Mouse (Mus musculus) hindbrain, embryonic 15.5 days (tissue): ENCODE measurements around the gene Myo16. TPM values are rescaled to one million over a fixed set of nuclear protein-coding genes. Genes with fewer than 3 reads are reported as not detected.
A peak's percentile ranks its signal among the peaks of the same experiment; 100 is the strongest.

Experiments
- ATAC-seq: fragments of 200-750 bp; cut with Nextera tagmentation; 2 replicates; pipeline ENCODE4 v1.8.0; 2017; ENCODE audit warnings: low read depth, moderate number of reproducible peaks, moderate TSS enrichment; ENCODE audit not compliant: low FRiP score
- H3K27ac ChIP-seq: fragments of 300-500 bp; sonication (generic); replicated peaks from 2 replicates; pipeline ENCODE4 v1.5.1; 2015; ENCODE audit warnings: mild to moderate bottlenecking, inconsistent platforms
- H3K27me3 ChIP-seq: fragments of 300-500 bp; sonication (generic); 2 replicates; pipeline ENCODE4 v1.6.1; 2015; ENCODE audit warnings: control low read depth, inconsistent platforms
- H3K36me3 ChIP-seq: fragments of 300-500 bp; sonication (generic); 2 replicates; pipeline ENCODE4 v1.6.1; 2015; ENCODE audit warnings: control low read depth, inconsistent platforms
- H3K4me1 ChIP-seq: fragments of 300-500 bp; sonication (generic); replicated peaks from 2 replicates; pipeline ENCODE4 v1.6.1; 2015; ENCODE audit warnings: control low read depth, inconsistent platforms
- H3K4me2 ChIP-seq: fragments of 300-500 bp; sonication (generic); 2 replicates; pipeline ENCODE4 v1.6.1; 2015; ENCODE audit warnings: moderate library complexity, mild to moderate bottlenecking, inconsistent platforms
- H3K4me3 ChIP-seq: fragments of 300-500 bp; sonication (generic); 2 replicates; pipeline ENCODE4 v1.5.1; 2015; ENCODE audit warnings: mild to moderate bottlenecking, inconsistent platforms
- H3K9ac ChIP-seq: fragments of 300-500 bp; sonication (generic); 2 replicates; pipeline ENCODE4 v1.6.1; 2015; ENCODE audit warnings: inconsistent platforms
- H3K9me3 ChIP-seq: fragments of 300-500 bp; sonication (generic); 2 replicates; pipeline ENCODE4 v1.6.1; 2016; ENCODE audit warnings: control low read depth, inconsistent platforms
- WGBS: fragments of 180-500 bp; shearing (Covaris S2); methylation state at CpG from one replicate; pipeline ENCODE4 v1.1.7; 2015; 5-methylcytosine and 5-hydroxymethylcytosine counted together
- polyA plus RNA-seq: library from polyadenylated mRNA; unstranded; fragments of >200 nt; fragmentation: Nextera tagmentation; extraction: Ambion mirVana; gene quantifications from 2 replicates; pipeline ENCODE4 v1.2.1, GENCODE M21; 2015

Gene Myo16
- polyA plus RNA-seq, 1 experiment from 2014 or later, result 5.5 TPM

DNA sequence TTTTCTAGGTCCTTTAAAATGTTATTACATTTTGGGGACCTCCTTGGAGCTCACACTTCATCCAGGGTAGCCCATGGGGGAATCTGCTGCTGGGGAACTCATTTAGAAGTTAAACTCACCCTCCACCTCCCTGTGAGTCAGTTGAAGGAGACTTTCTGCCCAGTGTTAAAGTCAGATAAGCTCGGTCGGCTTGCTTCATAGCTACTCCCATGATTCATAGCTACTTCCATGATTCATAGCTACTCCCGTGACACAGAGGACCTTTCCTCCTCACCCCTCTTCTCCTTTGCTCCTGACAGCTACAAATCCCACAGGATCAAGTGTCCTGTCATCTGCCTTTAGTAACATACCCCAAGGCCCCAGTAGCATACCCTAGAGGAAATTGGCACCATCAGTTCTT, 89.6 kb downstream of the Myo16 start:
- H3K36me3 ChIP-seq, result no peaks in the 10 kb centered on the region
- H3K4me2 ChIP-seq, result no peak overlapping the region
- ATAC-seq, result no peak
- H3K27ac ChIP-seq, result no peak overlapping the region
- no peak overlapping the region for H3K4me3 ChIP-seq
- WGBS, result 86% methylated on average over 3 of the region's 3 CpGs
- no peaks in the 10 kb centered on the region for H3K9me3 ChIP-seq
- H3K4me1 ChIP-seq, result no peaks in the 10 kb centered on the region
- no peak overlapping the region for H3K9ac ChIP-seq
- no peaks in the 10 kb centered on the region for H3K27me3 ChIP-seq

DNA sequence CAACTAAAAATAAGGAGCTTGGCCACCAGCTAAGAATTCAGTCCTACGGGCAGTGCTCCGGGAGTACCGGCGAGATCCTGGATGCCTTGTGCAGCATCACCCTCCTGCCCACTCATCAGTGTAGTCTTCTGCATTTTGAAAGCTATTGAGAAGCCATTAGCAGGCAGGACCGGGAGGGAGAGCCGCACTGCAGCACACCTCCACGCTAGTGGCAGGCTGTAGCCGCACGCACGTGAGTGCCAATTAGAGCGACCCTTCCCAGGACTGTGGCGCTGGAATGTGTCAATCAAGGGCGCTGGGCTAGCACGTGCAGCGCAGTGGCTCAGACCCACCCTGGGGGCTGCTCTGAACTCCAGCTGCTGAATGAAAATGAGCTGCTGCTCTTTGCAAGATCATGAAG, 95.4 kb downstream of the Myo16 start:
- peak; percentile 82 for ATAC-seq
- WGBS, result 1% methylated on average over 15 of the region's 15 CpGs
- H3K27me3 ChIP-seq, result no peaks in the 10 kb centered on the region
- H3K4me2 ChIP-seq, result peak overlapping the region; percentile 56
- peak overlapping the region; percentile 35 for H3K4me3 ChIP-seq
- peak overlapping the region; percentile 21; the same call in 1 of the 2 replicates for H3K9ac ChIP-seq
- 0 out of 2 replicates have a peak overlapping the region, but pooled peaks have one; percentile 1 for H3K27ac ChIP-seq
- H3K9me3 ChIP-seq, result no peaks in the 10 kb centered on the region
- no peaks in the 10 kb centered on the region for H3K36me3 ChIP-seq
- H3K4me1 ChIP-seq, result peaks cover 9% of the 10 kb centered on the region

DNA sequence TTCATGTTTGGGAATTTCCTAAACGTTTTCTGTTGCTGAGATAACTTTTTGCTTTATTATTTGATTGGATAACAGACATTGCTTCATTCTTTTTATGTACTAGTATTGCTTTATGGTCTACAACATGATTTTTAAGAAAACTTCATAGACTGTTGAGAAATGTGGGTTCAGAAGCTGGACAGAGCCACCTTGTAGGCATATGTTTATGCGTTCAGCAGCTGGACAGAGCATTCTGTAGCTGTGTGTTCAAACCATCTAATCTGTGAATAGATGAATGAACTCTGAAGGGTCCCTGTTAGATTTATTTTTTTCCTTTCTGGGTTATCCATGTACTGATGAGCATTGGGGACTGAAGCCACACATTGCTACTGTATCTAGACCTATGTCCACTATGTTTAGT, 102.0 kb downstream of the Myo16 start:
- no peak for ATAC-seq
- no peaks in the 10 kb centered on the region for H3K4me1 ChIP-seq
- no peak overlapping the region for H3K4me2 ChIP-seq
- 82% methylated on average over 2 of the region's 2 CpGs for WGBS
- no peaks in the 10 kb centered on the region for H3K9me3 ChIP-seq
- H3K27me3 ChIP-seq, result no peaks in the 10 kb centered on the region
- H3K36me3 ChIP-seq, result no peaks in the 10 kb centered on the region
- H3K27ac ChIP-seq, result no peak overlapping the region
- no peak overlapping the region for H3K4me3 ChIP-seq
- H3K9ac ChIP-seq, result no peak overlapping the region

DNA sequence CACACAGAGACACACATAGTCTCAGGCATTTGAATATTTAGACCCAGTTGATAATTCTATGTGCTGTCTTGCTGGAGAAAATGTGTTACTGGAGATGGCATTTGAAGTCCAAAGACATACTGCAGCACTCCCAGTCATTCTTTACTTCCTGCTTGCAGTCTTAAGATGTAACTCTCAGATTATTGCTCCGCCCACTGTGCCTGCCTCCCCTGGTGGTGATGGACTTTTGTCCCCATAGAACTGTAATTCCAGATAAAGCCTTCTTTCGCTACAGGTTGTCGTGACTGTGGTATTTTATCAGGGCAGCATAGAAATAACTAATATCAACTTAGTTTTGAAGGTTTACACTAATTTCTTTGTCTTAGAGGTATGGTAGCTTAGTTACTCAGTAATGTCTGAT, 102.9 kb downstream of the Myo16 start:
- Histone ChIP-seq H3K4me3 (no peak overlapping the region), H3K27me3 (no peaks in the 10 kb centered on the region), H3K27ac (no peak overlapping the region), H3K9me3 (no peaks in the 10 kb centered on the region), H3K4me2 (no peak overlapping the region), H3K4me1 (no peaks in the 10 kb centered on the region), H3K36me3 (no peaks in the 10 kb centered on the region), H3K9ac (no peak overlapping the region)
- ATAC-seq, result no peak
- WGBS, result 87% methylated on average over 3 of the region's 3 CpGs

DNA sequence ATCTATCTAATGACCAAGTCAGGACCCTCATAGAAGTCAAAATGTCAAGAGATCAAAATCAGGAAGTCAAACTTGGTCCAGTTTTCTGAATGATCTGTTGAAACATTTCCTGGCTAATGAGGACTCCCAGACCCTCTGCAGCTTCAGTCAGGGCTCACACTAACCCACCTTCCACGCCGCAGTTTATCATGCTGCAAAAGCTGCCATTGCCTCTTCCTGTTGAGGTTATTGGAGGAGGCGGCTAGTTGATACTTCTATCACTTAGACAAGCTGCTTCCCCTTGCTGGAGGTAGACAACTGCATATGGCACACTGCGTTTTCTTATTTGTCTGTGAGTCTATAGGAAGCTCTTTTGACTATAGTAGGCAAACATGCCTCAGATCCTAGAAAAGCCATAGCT, 116.4 kb downstream of the Myo16 start:
- Histone ChIP-seq H3K4me2 (no peak overlapping the region), H3K4me3 (no peak overlapping the region), H3K27ac (no peak overlapping the region), H3K27me3 (no peaks in the 10 kb centered on the region), H3K9me3 (no peaks in the 10 kb centered on the region), H3K36me3 (no peaks in the 10 kb centered on the region), H3K4me1 (no peaks in the 10 kb centered on the region), H3K9ac (no peak overlapping the region)
- no peak for ATAC-seq
- 89% methylated on average over 4 of the region's 4 CpGs for WGBS

DNA sequence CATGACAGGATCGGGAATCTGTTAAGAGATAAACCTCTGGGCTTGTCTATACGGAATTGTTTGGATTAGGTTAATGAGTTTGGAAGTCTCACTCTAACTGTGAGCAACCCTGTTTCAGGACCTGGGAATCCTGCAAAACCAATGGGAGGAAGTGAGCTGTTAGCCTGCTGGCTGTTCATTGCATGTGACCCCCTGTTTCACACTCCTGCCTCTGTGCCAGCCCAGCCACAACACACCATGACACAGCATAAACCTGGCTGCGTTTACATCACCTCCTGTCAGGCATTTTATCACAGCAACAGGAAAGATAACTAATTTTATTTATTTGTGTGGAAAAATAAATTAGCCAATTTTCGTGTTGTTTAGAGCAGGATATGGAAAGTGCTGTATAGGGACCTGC, 138.9 kb downstream of the Myo16 start:
- Histone ChIP-seq H3K4me2 (no peak overlapping the region), H3K9ac (no peak overlapping the region), H3K4me3 (no peak overlapping the region), H3K9me3 (no peaks in the 10 kb centered on the region), H3K36me3 (no peaks in the 10 kb centered on the region), H3K4me1 (no peaks in the 10 kb centered on the region), H3K27ac (no peak overlapping the region), H3K27me3 (no peaks in the 10 kb centered on the region)
- 80% methylated on average over 4 of the region's 4 CpGs for WGBS
- ATAC-seq, result no peak

DNA sequence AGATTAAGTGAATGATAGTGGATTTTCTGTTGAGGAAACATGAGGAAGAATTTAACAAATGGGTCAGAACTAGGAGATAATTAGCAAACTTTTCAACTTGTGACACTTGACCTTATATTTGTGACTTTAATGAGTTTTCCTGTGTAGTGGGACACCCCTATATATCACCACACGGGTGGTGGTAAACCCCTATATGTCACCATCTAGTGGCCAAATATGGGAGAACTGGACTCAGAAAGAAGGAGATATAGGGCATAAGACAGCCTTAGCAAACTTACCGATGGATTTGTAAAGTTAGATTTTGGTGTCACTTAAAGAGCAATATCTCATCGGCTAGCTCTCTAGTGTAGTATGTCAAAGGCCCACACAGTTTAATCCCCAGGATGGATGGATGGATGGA, 147.1 kb downstream of the Myo16 start:
- Histone ChIP-seq H3K36me3 (no peaks in the 10 kb centered on the region), H3K4me2 (no peak overlapping the region), H3K4me1 (peaks cover 5% of the 10 kb centered on the region; the same call in 1 of the 2 replicates), H3K9me3 (no peaks in the 10 kb centered on the region), H3K27ac (no peak overlapping the region), H3K4me3 (no peak overlapping the region), H3K27me3 (no peaks in the 10 kb centered on the region), H3K9ac (no peak overlapping the region)
- ATAC-seq, result no peak
- WGBS, result 53% methylated on average over 3 of the region's 3 CpGs

DNA sequence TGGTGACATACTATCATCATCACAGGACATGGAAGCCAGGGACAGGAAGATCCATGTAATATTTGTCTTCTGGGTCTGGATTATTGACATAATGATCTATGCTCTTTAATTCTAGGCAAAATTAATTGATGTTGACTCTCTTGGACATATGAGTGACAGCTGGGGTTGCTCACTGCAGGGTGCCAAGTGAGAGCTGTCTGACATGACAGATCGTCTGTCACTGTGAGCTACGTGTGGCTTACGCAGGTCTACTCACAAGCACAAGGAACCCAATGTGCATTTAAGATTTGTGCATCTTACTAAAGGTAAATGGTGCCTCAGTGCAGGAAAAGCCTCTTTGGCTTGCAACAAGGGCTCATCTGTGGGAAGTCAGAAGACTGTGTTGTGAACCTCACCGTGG, 149.3 kb downstream of the Myo16 start:
- H3K27ac ChIP-seq, result no peak overlapping the region
- H3K4me2 ChIP-seq, result no peak overlapping the region
- ATAC-seq, result no peak
- H3K9me3 ChIP-seq, result no peaks in the 10 kb centered on the region
- WGBS, result 61% methylated on average over 4 of the region's 4 CpGs
- H3K4me3 ChIP-seq, result no peak overlapping the region
- no peaks in the 10 kb centered on the region for H3K36me3 ChIP-seq
- peaks cover 14% of the 10 kb centered on the region for H3K4me1 ChIP-seq
- H3K9ac ChIP-seq, result no peak overlapping the region
- H3K27me3 ChIP-seq, result no peaks in the 10 kb centered on the region

DNA sequence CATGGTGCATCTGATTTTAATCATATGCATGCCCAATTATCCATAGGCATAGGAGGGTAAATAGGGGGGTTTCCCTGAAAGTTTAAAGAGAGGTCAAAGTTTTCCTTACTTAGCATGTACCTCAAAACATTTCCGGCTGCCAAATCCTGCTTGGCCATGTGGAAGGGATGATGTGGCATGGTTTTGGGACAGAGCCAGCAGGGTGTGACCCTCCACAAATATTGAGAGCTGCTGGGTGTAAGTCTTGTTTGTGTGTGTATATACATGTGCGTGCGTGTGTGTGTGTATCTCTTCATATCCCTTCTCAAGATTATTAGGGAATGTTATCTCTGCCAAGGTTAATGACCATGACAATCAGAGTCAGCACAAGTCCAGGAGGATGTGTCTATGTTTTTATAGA, 150.3 kb downstream of the Myo16 start:
- 84% methylated on average over 3 of the region's 3 CpGs for WGBS
- H3K9ac ChIP-seq, result no peak overlapping the region
- no peaks in the 10 kb centered on the region for H3K27me3 ChIP-seq
- H3K4me3 ChIP-seq, result no peak overlapping the region
- H3K9me3 ChIP-seq, result no peaks in the 10 kb centered on the region
- no peak overlapping the region for H3K27ac ChIP-seq
- no peak overlapping the region for H3K4me2 ChIP-seq
- no peaks in the 10 kb centered on the region for H3K36me3 ChIP-seq
- peaks cover 16% of the 10 kb centered on the region for H3K4me1 ChIP-seq
- ATAC-seq, result no peak

DNA sequence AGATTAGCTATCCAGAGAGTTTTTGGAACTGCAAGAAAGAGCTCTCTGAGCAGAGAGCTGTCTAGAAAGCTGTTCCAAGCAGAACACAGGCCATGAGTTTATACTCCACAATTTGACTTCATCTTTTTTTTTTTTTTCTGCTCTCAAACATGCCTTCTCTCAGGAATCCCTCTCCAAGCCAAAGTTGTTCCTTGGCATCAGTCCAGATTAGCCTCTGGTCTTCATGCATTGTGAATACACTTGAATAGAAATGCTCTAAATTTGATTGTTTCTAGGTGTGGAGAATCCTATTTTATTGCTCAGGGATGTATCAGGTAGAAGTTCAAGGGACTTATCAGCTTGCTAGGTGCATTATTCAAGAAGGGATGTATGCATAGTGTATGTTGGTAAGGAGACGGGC, 151.0 kb downstream of the Myo16 start:
- WGBS, result 71% methylated on average over 1 of the region's 1 CpGs
- Histone ChIP-seq H3K36me3 (no peaks in the 10 kb centered on the region), H3K27ac (no peak overlapping the region), H3K4me2 (no peak overlapping the region), H3K9me3 (no peaks in the 10 kb centered on the region), H3K4me3 (no peak overlapping the region), H3K27me3 (no peaks in the 10 kb centered on the region), H3K9ac (no peak overlapping the region), H3K4me1 (peaks cover 16% of the 10 kb centered on the region)
- no peak for ATAC-seq

DNA sequence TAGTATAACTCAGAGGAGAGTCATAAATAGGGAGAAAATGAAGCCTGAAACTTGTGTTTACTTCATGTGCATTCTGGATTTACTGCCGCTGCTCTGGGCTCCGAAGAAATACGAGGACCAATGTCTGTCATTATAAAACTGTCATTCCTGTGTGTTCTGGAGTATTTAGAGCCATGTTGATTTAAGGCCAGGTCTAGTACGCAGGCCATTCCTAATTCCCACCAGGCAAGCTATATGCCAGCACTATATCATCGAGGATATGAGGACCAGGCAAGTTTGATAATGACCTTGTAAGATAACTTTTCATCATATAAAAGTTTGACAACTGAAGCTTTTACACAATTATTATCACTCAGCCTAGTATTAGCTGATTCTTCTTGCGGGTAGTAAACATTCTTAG, 153.6 kb downstream of the Myo16 start:
- Histone ChIP-seq H3K27me3 (no peaks in the 10 kb centered on the region), H3K4me2 (no peak overlapping the region), H3K36me3 (no peaks in the 10 kb centered on the region), H3K9ac (no peak overlapping the region), H3K4me1 (peaks cover 16% of the 10 kb centered on the region; the same call in 1 of the 2 replicates), H3K27ac (no peak overlapping the region), H3K4me3 (no peak overlapping the region), H3K9me3 (no peaks in the 10 kb centered on the region)
- 77% methylated on average over 6 of the region's 6 CpGs for WGBS
- no peak for ATAC-seq

DNA sequence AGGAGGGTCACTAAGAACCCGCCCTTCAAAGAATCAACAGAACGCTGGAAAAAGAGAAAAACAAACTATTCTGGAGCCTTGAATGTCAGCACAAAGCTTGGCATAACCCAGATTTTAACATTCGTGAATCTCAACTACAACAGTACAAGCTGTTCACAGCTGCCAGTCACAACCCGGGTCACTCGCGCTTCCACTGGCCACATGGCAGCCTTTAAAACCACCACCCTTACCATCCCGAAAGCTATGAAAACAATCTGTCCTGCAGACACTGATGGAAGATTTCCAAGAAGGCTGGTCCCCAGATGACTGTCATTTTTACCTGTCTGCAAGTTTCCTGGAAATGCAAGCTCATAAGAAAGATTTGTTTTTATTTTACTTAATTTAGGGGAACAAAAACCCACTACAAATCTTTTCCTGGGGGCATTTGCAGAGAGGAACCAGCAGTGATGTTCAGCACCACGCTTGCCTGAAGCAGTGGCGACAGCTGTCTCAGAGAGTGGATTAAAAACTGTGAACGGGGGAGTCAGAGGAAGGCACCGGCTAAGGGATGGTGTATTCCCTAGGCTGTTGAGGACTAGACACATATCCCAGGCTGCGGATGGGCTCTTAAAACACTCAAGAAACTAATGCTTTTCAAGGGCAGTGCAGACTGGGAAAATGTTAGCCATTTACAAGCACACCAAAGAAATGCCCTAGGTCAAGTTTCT, 154.2 kb downstream of the Myo16 start:
- Histone ChIP-seq H3K9ac (no peak overlapping the region), H3K27ac (no peak overlapping the region), H3K4me3 (no peak overlapping the region), H3K36me3 (no peaks in the 10 kb centered on the region), H3K4me2 (no peak overlapping the region), H3K9me3 (no peaks in the 10 kb centered on the region), H3K27me3 (no peaks in the 10 kb centered on the region), H3K4me1 (peaks cover 16% of the 10 kb centered on the region; the same call in 1 of the 2 replicates)
- ATAC-seq, result no peak
- WGBS, result 40% methylated on average over 12 of the region's 12 CpGs

DNA sequence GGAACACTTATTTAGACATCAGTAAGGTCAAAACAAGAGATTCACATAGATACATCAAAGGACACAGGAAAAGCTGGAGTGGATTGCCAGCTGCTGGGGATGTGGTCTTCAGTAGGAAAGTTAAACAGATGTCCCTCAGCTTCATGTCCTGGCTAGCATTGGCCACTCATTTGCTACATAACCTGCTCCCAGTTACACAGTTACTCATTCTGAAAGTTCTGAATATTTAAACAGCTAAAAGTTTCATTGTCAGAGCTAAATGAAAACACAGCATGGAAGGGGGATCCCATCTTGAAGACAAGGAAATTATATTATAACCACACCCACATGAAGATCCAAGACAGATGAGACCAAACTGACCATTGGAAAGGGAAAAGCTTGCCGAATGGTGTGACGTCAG, 156.8 kb downstream of the Myo16 start:
- no peak for ATAC-seq
- Histone ChIP-seq H3K27me3 (no peaks in the 10 kb centered on the region), H3K36me3 (no peaks in the 10 kb centered on the region), H3K9me3 (no peaks in the 10 kb centered on the region), H3K4me1 (peaks cover 11% of the 10 kb centered on the region; the same call in 1 of the 2 replicates), H3K4me3 (no peak overlapping the region), H3K9ac (no peak overlapping the region), H3K27ac (no peak overlapping the region), H3K4me2 (no peak overlapping the region)
- 91% methylated on average over 2 of the region's 2 CpGs for WGBS
